Mouse (Mus musculus) limb, embryonic 10.5 days (tissue): ENCODE measurements at regions not wholly inside any gene's neighbourhood (a gene's known extent, or its start where the extent isn't known, plus 50 kb on each side); places are given as distances from the start of the nearest gene placed in this dataset.

ENCODE experiments used
- DNase-seq: peaks from one replicate; pipeline ENCODE4 v3.0.0-alpha.2; 2017; ENCODE audit warnings: low spot score
- H3K27ac ChIP-seq: fragments of 300-500 bp; sonication (generic); 2 replicates; pipeline ENCODE4 v1.5.1; 2016; ENCODE audit warnings: mild to moderate bottlenecking
- H3K27me3 ChIP-seq: fragments of 300-500 bp; sonication (generic); 2 replicates; pipeline ENCODE4 v1.6.1; 2016; ENCODE audit warnings: low read depth, mild to moderate bottlenecking; ENCODE audit not compliant: poor library complexity, severe bottlenecking
- H3K36me3 ChIP-seq: fragments of 300-500 bp; sonication (generic); 2 replicates; pipeline ENCODE4 v1.6.1; 2016; ENCODE audit warnings: mild to moderate bottlenecking, moderate library complexity
- H3K4me1 ChIP-seq: fragments of 300-500 bp; sonication (generic); 2 replicates; pipeline ENCODE4 v1.6.1; 2016
- H3K4me3 ChIP-seq: fragments of 300-500 bp; sonication (generic); 2 replicates; pipeline ENCODE4 v1.5.1; 2016; ENCODE audit warnings: mild to moderate bottlenecking, moderate library complexity
- H3K9me3 ChIP-seq: fragments of 300-500 bp; sonication (generic); replicated peaks from 2 replicates; pipeline ENCODE4 v1.6.1; 2016; ENCODE audit warnings: mild to moderate bottlenecking
- WGBS: fragments of 180-500 bp; shearing (Covaris S2); methylation state at CpG from one replicate; pipeline ENCODE4 v1.1.7; 2016; 5-methylcytosine and 5-hydroxymethylcytosine counted together

DNA sequence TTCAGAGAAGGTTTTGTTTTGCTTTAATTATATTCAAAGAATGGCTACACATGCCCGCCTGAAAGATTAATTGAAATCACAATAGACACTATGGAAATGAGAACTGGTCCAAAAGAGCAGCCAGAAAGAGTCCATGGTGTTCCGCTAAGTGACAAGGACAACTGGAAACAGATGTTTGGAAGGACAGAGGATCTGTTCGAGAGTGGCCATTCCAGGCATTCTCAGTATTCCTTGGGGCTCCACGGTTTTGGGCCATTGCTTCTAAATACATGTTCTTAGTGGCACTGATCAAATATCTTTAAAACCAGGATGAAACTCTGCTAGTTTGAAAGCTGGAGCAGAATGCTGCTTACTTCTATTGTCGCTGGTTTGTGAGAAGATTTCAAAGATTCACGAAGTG is 158.6 kb downstream of the Dact1 start:
- Histone ChIP-seq H3K9me3 (no peaks in the 10 kb centered on the region), H3K4me1 (peaks cover 6% of the 10 kb centered on the region; the same call in 1 of the 2 replicates), H3K27ac (no peak overlapping the region), H3K4me3 (no peak overlapping the region), H3K36me3 (no peaks in the 10 kb centered on the region), H3K27me3 (no peaks in the 10 kb centered on the region)
- WGBS, result 65% methylated on average over 6 of the region's 6 CpGs
- no peak for DNase-seq

GRCm38 (mm10) chr12:71470983-71471715 is 161.5 kb downstream of the Dact1 start:
- Histone ChIP-seq H3K4me3 (no peak overlapping the region), H3K4me1 (peaks cover 9% of the 10 kb centered on the region; the same call in 1 of the 2 replicates), H3K27me3 (no peaks in the 10 kb centered on the region), H3K9me3 (no peaks in the 10 kb centered on the region), H3K27ac (no peak overlapping the region), H3K36me3 (no peaks in the 10 kb centered on the region)
- DNase-seq, result no peak
- 89% methylated on average over 13 of the region's 13 CpGs for WGBS

DNA sequence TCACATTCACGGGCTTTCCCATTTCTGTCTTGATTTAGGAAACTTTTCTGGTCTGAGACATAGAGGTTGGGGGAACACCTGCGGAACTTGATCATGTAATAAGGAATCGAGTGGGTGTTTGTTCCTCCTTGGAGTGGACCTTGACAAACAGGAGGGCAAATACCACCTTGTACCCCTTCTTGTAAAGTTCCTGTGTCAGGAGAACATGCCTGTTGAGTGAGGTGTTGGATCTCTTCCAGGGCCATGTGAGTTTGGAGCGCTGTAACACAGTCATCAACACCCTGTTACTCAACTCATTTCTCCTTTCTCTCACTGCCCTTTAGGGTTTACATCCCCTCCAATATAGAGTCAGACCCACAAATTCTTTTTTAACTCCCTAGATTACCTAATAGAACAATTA is 162.0 kb downstream of the Dact1 start:
- Histone ChIP-seq H3K36me3 (no peaks in the 10 kb centered on the region), H3K4me3 (no peak overlapping the region), H3K4me1 (peaks cover 9% of the 10 kb centered on the region; the same call in 1 of the 2 replicates), H3K9me3 (no peaks in the 10 kb centered on the region), H3K27me3 (no peaks in the 10 kb centered on the region), H3K27ac (no peak overlapping the region)
- WGBS, result 94% methylated on average over 4 of the region's 4 CpGs
- DNase-seq, result no peak

GRCm38 (mm10) chr12:71476238-71476637 is 166.6 kb downstream of the Dact1 start:
- 72% methylated on average over 4 of the region's 4 CpGs for WGBS
- Histone ChIP-seq H3K4me3 (no peak overlapping the region), H3K36me3 (no peaks in the 10 kb centered on the region), H3K27ac (no peak overlapping the region), H3K9me3 (no peaks in the 10 kb centered on the region), H3K4me1 (peaks cover 10% of the 10 kb centered on the region; the same call in 1 of the 2 replicates), H3K27me3 (no peaks in the 10 kb centered on the region)
- no peak for DNase-seq

GRCm38 (mm10) chr12:71477691-71478090 is 168.0 kb downstream of the Dact1 start:
- 49% methylated on average over 5 of the region's 5 CpGs for WGBS

GRCm38 (mm10) chr12:71481371-71481770 is 171.7 kb downstream of the Dact1 start:
- peaks cover 23% of the 10 kb centered on the region for H3K4me1 ChIP-seq
- H3K4me3 ChIP-seq, result no peak overlapping the region
- H3K36me3 ChIP-seq, result no peaks in the 10 kb centered on the region
- H3K9me3 ChIP-seq, result no peaks in the 10 kb centered on the region
- H3K27me3 ChIP-seq, result no peaks in the 10 kb centered on the region
- WGBS, result 76% methylated on average over 6 of the region's 6 CpGs
- DNase-seq, result no peak
- H3K27ac ChIP-seq, result no peak overlapping the region

More at GRCm38 (mm10) chr12:71477691-71478090, 168.0 kb downstream of the Dact1 start:
- H3K27me3 ChIP-seq, result no peaks in the 10 kb centered on the region
- no peak overlapping the region for H3K4me3 ChIP-seq
- no peaks in the 10 kb centered on the region for H3K9me3 ChIP-seq
- peaks cover 22% of the 10 kb centered on the region for H3K4me1 ChIP-seq
- no peaks in the 10 kb centered on the region for H3K36me3 ChIP-seq
- no peak overlapping the region for H3K27ac ChIP-seq
- DNase-seq, result no peak

- Histone ChIP-seq H3K27me3 (no peaks in the 10 kb centered on the region), H3K4me3 (no peak overlapping the region), H3K36me3 (no peaks in the 10 kb centered on the region), H3K9me3 (no peaks in the 10 kb centered on the region), H3K4me1 (peaks cover 23% of the 10 kb centered on the region), H3K27ac (peak overlapping the region; percentile 66)
- 51% methylated on average over 9 of the region's 9 CpGs for WGBS
- peak; percentile 60 for DNase-seq
These were observed 172.4 kb downstream of the Dact1 start for GRCm38 (mm10) chr12:71481899-71482593.

DNA sequence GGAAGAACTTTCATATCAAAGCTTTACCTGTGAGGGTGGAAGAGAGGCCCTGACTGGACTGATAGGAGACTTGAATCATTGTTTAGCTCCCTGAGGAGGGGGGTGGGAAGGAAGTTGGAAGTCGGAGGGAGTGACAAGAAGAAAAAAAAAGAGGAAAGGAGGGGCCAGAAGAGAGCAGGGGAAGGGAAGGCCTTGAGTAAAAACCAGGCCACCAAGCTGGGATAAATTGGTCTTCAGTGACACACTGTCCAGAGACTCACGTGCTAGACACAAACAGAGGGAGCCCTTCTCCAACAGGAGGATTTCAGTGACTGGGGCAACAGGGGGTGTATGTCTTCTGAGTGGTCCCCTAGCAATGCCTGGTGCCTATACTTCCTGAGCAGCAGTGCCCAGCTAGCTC is 172.9 kb downstream of the Dact1 start:
- H3K27me3 ChIP-seq, result no peaks in the 10 kb centered on the region
- H3K36me3 ChIP-seq, result no peaks in the 10 kb centered on the region
- H3K27ac ChIP-seq, result peak overlapping the region; percentile 66
- 34% methylated on average over 2 of the region's 2 CpGs for WGBS
- H3K9me3 ChIP-seq, result no peaks in the 10 kb centered on the region
- H3K4me1 ChIP-seq, result peaks cover 23% of the 10 kb centered on the region
- H3K4me3 ChIP-seq, result no peak overlapping the region
- DNase-seq, result no peak

- no peaks in the 10 kb centered on the region for H3K27me3 ChIP-seq
- peaks cover 25% of the 10 kb centered on the region for H3K4me1 ChIP-seq
These were observed 174.0 kb downstream of the Dact1 start for GRCm38 (mm10) chr12:71483536-71484165.

DNA sequence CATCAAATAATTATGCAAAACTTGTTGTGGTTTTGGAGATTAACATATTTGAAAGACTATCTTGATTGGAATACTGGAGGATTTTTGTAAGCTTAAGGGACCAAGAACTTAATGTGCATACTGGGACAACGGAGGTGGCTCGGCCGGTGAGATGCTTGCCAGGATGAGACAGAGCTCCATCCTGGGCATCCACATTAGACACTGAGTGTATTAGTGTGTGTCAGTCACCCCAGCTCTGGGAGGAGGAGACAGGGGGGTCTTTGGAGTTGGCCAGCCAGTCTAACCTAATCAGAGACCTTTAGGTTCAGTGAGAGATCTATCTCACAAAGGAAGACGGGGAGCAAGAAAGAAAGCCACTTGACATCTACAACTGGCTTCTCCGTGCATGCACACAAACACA is 174.6 kb downstream of the Dact1 start:
- no peak for DNase-seq
- Histone ChIP-seq H3K9me3 (no peaks in the 10 kb centered on the region), H3K27ac (no peak overlapping the region), H3K27me3 (no peaks in the 10 kb centered on the region), H3K4me3 (no peak overlapping the region), H3K36me3 (no peaks in the 10 kb centered on the region), H3K4me1 (peaks cover 25% of the 10 kb centered on the region)
- WGBS, result 96% methylated on average over 5 of the region's 5 CpGs

More at GRCm38 (mm10) chr12:71483536-71484165, 174.0 kb downstream of the Dact1 start:
- Histone ChIP-seq H3K36me3 (no peaks in the 10 kb centered on the region), H3K4me3 (no peak overlapping the region), H3K27ac (no peak overlapping the region), H3K9me3 (no peaks in the 10 kb centered on the region)
- WGBS, result 95% methylated on average over 7 of the region's 7 CpGs
- DNase-seq, result no peak

GRCm38 (mm10) chr12:71486078-71486477 is 176.4 kb downstream of the Dact1 start:
- peaks cover 21% of the 10 kb centered on the region for H3K4me1 ChIP-seq
- no peak overlapping the region for H3K4me3 ChIP-seq
- no peak for DNase-seq
- no peak overlapping the region for H3K27ac ChIP-seq
- H3K9me3 ChIP-seq, result no peaks in the 10 kb centered on the region
- no peaks in the 10 kb centered on the region for H3K36me3 ChIP-seq
- 89% methylated on average over 12 of the region's 12 CpGs for WGBS
- H3K27me3 ChIP-seq, result no peaks in the 10 kb centered on the region

DNA sequence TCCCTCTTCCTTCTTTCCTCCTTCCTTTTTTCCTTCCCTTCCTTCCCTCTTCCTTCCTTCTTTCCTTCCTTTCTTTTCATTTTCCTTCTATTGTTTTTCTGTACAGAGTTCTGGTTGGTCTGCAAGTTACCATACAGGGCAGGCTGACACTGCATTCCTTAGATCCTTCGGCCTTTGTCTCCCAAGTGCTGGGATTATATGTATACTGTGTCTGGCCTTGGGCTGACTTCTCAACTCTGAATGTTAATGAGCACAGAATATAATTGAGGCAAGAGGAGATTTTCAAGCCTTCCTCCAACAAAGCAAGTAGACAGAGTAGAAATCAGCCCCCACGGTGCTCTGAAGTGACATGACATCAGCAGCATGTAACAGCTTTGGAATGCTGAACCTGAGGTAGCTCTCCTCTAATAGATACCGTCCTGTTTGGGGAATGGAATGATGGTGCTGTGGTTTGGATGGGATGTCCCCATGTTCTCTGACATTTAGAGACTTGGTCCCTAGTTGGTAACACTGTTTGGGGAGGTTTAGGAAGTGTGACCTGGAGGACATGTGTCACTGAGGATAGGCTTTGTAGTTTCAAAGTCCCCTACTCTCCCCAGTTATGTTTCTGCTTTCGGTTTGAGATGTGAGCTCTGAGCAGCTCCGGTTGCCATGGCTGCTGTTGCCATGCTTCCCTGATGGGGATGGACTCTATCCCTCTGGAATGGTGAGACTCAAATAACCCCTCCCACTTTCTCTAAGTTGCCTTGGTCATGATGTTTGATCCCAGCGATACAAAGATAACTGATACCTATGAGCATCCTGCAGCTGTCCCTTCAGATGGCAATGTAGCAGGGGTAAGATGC is 178.1 kb downstream of the Dact1 start:
- no peaks in the 10 kb centered on the region for H3K27me3 ChIP-seq
- no peak for DNase-seq
- H3K36me3 ChIP-seq, result no peaks in the 10 kb centered on the region
- H3K4me1 ChIP-seq, result peaks cover 5% of the 10 kb centered on the region
- H3K4me3 ChIP-seq, result no peak overlapping the region
- H3K9me3 ChIP-seq, result no peaks in the 10 kb centered on the region
- no peak overlapping the region for H3K27ac ChIP-seq
- 80% methylated on average over 6 of the region's 6 CpGs for whole genome bisulfite sequencing
